Mouse (Mus musculus) midbrain, embryonic 11.5 days (tissue): ENCODE measurements around the gene Exoc4. TPM values are rescaled to one million over a fixed set of nuclear protein-coding genes. Genes with fewer than 3 reads are reported as not detected.

Experiments used
- ATAC-seq: fragments of 200-750 bp; cut with Nextera tagmentation; 2 replicates; pipeline ENCODE4 v1.8.0; 2017; ENCODE audit warnings: moderate TSS enrichment, moderate library complexity; ENCODE audit not compliant: low FRiP score
- DNase-seq: peaks from one replicate; pipeline ENCODE4 v3.0.0; 2015; ENCODE audit warnings: low spot score; ENCODE audit errors: missing footprints
- H3K27ac ChIP-seq: fragments of 300-500 bp; sonication (generic); 2 replicates; pipeline ENCODE4 v1.5.1; 2014; ENCODE audit warnings: low read depth, low read length
- H3K27me3 ChIP-seq: fragments of 300-500 bp; sonication (generic); 2 replicates; pipeline ENCODE4 v1.6.1; 2014; ENCODE audit warnings: mild to moderate bottlenecking, low read length, moderate library complexity, mixed read lengths; ENCODE audit not compliant: control insufficient read depth, insufficient read depth
- H3K36me3 ChIP-seq: fragments of 300-500 bp; sonication (generic); 2 replicates; pipeline ENCODE4 v1.6.1; 2014; ENCODE audit warnings: mild to moderate bottlenecking, low read length, moderate library complexity, mixed read lengths; ENCODE audit not compliant: control insufficient read depth, insufficient read depth
- H3K4me1 ChIP-seq: fragments of 300-500 bp; sonication (generic); 2 replicates; pipeline ENCODE4 v1.6.1; 2014; ENCODE audit warnings: low read length; ENCODE audit not compliant: control insufficient read depth, insufficient read depth
- H3K4me2 ChIP-seq: fragments of 300-500 bp; sonication (generic); 2 replicates; pipeline ENCODE4 v1.6.1; 2014; ENCODE audit warnings: mild to moderate bottlenecking, moderate library complexity
- H3K4me3 ChIP-seq: fragments of 300-500 bp; sonication (generic); 2 replicates; pipeline ENCODE4 v1.5.1; 2014; ENCODE audit warnings: low read depth, low read length
- H3K9ac ChIP-seq: fragments of 300-500 bp; sonication (generic); 2 replicates; pipeline ENCODE4 v1.6.1; 2014; ENCODE audit warnings: low read length
- H3K9me3 ChIP-seq: fragments of 300-500 bp; sonication (generic); 2 replicates; pipeline ENCODE4 v1.6.1; 2016; ENCODE audit warnings: low read length; ENCODE audit not compliant: control insufficient read depth
- WGBS: fragments of 180-500 bp; shearing (Covaris S2); extraction: QIAGEN DNeasy Blood & Tissue Kit; methylation state at CpG from one replicate; pipeline ENCODE4 v1.1.7; 2014; 5-methylcytosine and 5-hydroxymethylcytosine counted together
- polyA plus RNA-seq: library from polyadenylated mRNA; unstranded; fragments of >200 nt; fragmentation: Nextera tagmentation; extraction: Ambion mirVana; gene quantifications from 2 replicates; pipeline ENCODE4 v1.2.1, GENCODE M21; 2014

Exoc4 gene
- 28.7 and 33.2 TPM in 2 replicates for polyA plus RNA-seq

- H3K4me3 ChIP-seq = peak within 1 kb of the TSS; percentile 74
- no peaks in the 10 kb centered on the region for H3K36me3 ChIP-seq
- ATAC-seq = peak; percentile 100
- DNase-seq = peak; percentile 98
- WGBS = 2% methylated on average over 33 of the region's 34 CpGs
- no peaks in the 10 kb centered on the region for H3K27me3 ChIP-seq
- 0 out of 2 replicates have a peak, but pooled peaks cover 2% of the 10 kb centered on the region for H3K4me1 ChIP-seq
- H3K9ac ChIP-seq = peak within 1 kb of the TSS; percentile 91
- H3K4me2 ChIP-seq = peak within 1 kb of the TSS; percentile 86
- no peaks in the 10 kb centered on the region for H3K9me3 ChIP-seq
- no peak within 1 kb of the TSS for H3K27ac ChIP-seq
Observed at GRCm38 (mm10) chr6:33248894-33249758, at the start of gene Exoc4. TSS of gene Exoc4 (plus strand) at chr6:33249085.

- Histone ChIP-seq H3K9me3 (no peaks in the 10 kb centered on the region), H3K9ac (no peak overlapping the region), H3K4me1 (no peaks in the 10 kb centered on the region), H3K36me3 (no peaks in the 10 kb centered on the region), H3K4me3 (no peak overlapping the region), H3K4me2 (no peak overlapping the region), H3K27ac (no peak overlapping the region), H3K27me3 (no peaks in the 10 kb centered on the region)
- DNase-seq (no peak), ATAC-seq (no peak)
- 69% methylated on average over 3 of the region's 3 CpGs for WGBS
Observed at GRCm38 (mm10) chr6:33218780-33219179, 30.1 kb upstream of the Exoc4 start.

DNA sequence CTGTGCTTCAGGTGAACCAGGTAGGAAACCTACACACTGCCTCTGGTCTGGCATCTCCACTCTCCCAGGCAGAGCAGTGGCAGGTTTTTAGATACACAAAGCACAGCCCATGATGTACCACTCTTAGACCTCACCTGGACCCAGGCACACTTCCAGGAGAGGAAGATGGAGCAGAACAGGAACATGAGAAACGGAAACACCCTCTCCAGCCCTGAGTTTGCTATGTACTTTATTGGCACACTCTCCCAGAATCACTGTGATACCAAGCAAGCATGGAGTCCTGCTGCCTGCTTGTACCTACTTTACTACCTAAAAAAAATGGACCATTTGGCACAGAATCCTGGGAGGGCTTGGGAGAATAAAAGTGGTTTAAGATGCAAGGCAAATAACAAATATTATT, 22.2 kb upstream of the Exoc4 start:
- no peak for ATAC-seq
- H3K27ac ChIP-seq = no peak overlapping the region
- H3K36me3 ChIP-seq = no peaks in the 10 kb centered on the region
- H3K4me2 ChIP-seq = no peak overlapping the region
- no peaks in the 10 kb centered on the region for H3K4me1 ChIP-seq
- no peaks in the 10 kb centered on the region for H3K9me3 ChIP-seq
- H3K27me3 ChIP-seq = no peaks in the 10 kb centered on the region
- DNase-seq = no peak
- no peak overlapping the region for H3K9ac ChIP-seq
- WGBS = 80% methylated on average over 1 of the region's 1 CpGs
- H3K4me3 ChIP-seq = no peak overlapping the region

- DNase-seq (no peak), ATAC-seq (no peak)
- Histone ChIP-seq H3K36me3 (no peaks in the 10 kb centered on the region), H3K9me3 (no peaks in the 10 kb centered on the region), H3K4me2 (no peak overlapping the region), H3K4me3 (no peak overlapping the region), H3K4me1 (no peaks in the 10 kb centered on the region), H3K9ac (no peak overlapping the region), H3K27me3 (no peaks in the 10 kb centered on the region), H3K27ac (no peak overlapping the region)
- 63% methylated on average over 8 of the region's 8 CpGs for WGBS
Observed at GRCm38 (mm10) chr6:33227371-33227770, 21.5 kb upstream of the Exoc4 start.

- Histone ChIP-seq H3K9me3 (no peaks in the 10 kb centered on the region), H3K27ac (no peak overlapping the region), H3K4me3 (no peak overlapping the region), H3K9ac (no peak overlapping the region), H3K4me2 (no peak overlapping the region), H3K27me3 (no peaks in the 10 kb centered on the region), H3K36me3 (no peaks in the 10 kb centered on the region), H3K4me1 (no peaks in the 10 kb centered on the region)
- ATAC-seq = no peak
- no peak for DNase-seq
Observed at GRCm38 (mm10) chr6:33241250-33241649, 7.6 kb upstream of the Exoc4 start.

DNA sequence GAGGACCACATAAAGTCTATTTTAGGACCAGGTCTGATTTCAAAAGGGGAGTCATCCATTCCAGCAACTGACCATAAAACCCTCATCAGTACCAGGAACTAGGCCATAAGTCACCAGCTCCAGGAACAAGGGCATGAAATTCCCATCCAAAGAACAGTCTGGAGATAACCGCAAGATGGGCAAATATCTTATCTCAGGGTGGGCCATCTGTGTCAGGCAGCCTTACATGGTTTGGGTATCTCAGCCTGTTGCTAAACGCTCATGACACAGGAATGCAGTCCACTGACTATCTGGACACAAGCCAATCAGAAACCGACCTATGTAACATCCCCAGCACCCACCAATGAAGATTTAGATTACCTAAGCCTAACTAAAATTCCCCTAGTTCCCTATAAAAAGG, 4.3 kb upstream of the Exoc4 start:
- no peaks in the 10 kb centered on the region for H3K4me1 ChIP-seq
- no peak for DNase-seq
- no peak overlapping the region for H3K4me2 ChIP-seq
- H3K27me3 ChIP-seq = no peaks in the 10 kb centered on the region
- WGBS = 90% methylated on average over 3 of the region's 3 CpGs
- no peak overlapping the region for H3K4me3 ChIP-seq
- no peaks in the 10 kb centered on the region for H3K36me3 ChIP-seq
- H3K9me3 ChIP-seq = no peaks in the 10 kb centered on the region
- ATAC-seq = no peak
- H3K27ac ChIP-seq = no peak overlapping the region
- H3K9ac ChIP-seq = no peak overlapping the region

DNA sequence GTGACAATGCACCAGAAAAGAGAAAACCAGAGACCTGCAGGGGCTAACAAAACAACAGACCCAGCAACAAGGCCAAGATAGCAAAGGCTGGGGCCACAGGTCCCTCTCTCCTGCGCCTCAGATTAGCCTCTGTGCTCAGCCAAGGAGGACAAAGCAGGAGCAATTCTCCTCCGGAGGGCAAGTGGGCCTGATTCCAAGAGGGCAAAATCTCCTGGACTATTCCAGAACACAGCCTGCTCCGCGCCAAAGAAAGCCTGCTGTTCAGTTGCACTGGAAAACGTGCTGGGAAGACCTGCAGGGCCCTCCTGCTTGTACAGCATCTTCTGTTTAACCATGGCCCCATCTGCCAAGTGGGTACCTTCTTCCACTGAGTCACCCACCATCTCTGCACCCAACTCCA, 1.7 kb upstream of the Exoc4 start:
- 0 out of 2 replicates have a peak, but pooled peaks cover 2% of the 10 kb centered on the region for H3K4me1 ChIP-seq
- no peaks in the 10 kb centered on the region for H3K9me3 ChIP-seq
- no peak overlapping the region for H3K9ac ChIP-seq
- no peak overlapping the region for H3K4me3 ChIP-seq
- H3K27me3 ChIP-seq = no peaks in the 10 kb centered on the region
- WGBS = 77% methylated on average over 5 of the region's 5 CpGs
- H3K4me2 ChIP-seq = no peak overlapping the region
- DNase-seq (no peak), ATAC-seq (no peak)
- no peak overlapping the region for H3K27ac ChIP-seq
- no peaks in the 10 kb centered on the region for H3K36me3 ChIP-seq

- ATAC-seq (no peak), DNase-seq (no peak)
- Histone ChIP-seq H3K9me3 (no peaks in the 10 kb centered on the region), H3K4me1 (0 out of 2 replicates have a peak, but pooled peaks cover 2% of the 10 kb centered on the region), H3K4me3 (no peak overlapping the region), H3K27ac (no peak overlapping the region), H3K9ac (no peak overlapping the region), H3K36me3 (no peaks in the 10 kb centered on the region), H3K4me2 (no peak overlapping the region), H3K27me3 (no peaks in the 10 kb centered on the region)
- WGBS = 84% methylated on average over 23 of the region's 23 CpGs
Observed at GRCm38 (mm10) chr6:33247576-33248355, 1.1 kb upstream of the Exoc4 start.

DNA sequence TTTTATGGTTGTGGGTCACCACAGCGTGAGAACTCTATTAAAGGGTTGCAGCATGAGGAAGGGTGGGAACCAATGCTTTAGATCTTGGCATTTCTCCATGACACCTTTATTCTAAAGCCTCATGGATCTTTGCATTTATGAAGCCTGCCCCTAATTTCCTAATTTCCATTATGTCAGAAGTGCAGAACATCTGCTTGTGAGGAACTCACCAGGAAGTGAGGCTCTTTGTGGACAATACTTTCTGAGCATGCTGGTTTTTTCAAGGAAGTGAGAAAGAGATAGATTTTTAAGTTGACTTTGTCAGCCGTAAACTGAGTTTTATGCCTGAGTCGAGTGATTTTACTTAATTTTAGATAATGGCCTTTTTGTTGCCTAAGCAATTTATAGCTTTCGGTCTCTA, 7.8 kb downstream of the Exoc4 start:
- H3K27ac ChIP-seq = no peak overlapping the region
- no peaks in the 10 kb centered on the region for H3K9me3 ChIP-seq
- no peak overlapping the region for H3K4me2 ChIP-seq
- H3K27me3 ChIP-seq = no peaks in the 10 kb centered on the region
- H3K4me1 ChIP-seq = 0 out of 2 replicates have a peak, but pooled peaks cover 2% of the 10 kb centered on the region
- no peaks in the 10 kb centered on the region for H3K36me3 ChIP-seq
- DNase-seq (no peak), ATAC-seq (no peak)
- H3K4me3 ChIP-seq = no peak overlapping the region
- WGBS = 95% methylated on average over 4 of the region's 4 CpGs
- no peak overlapping the region for H3K9ac ChIP-seq
